Mouse (Mus musculus) E14TG2a.4 (cell line): ENCODE results near the gene Kctd11.

ENCODE experiments used
- CTCF ChIP-seq: conservative IDR thresholded peaks from 2 replicates; pipeline ENCODE4 v1.5.1; 2014; ENCODE audit warnings: low read length
- NANOG ChIP-seq: IDR thresholded peaks from 2 replicates; pipeline ENCODE4 v1.6.1; 2014; ENCODE audit warnings: borderline replicate concordance, low read length, mixed read lengths

DNA sequence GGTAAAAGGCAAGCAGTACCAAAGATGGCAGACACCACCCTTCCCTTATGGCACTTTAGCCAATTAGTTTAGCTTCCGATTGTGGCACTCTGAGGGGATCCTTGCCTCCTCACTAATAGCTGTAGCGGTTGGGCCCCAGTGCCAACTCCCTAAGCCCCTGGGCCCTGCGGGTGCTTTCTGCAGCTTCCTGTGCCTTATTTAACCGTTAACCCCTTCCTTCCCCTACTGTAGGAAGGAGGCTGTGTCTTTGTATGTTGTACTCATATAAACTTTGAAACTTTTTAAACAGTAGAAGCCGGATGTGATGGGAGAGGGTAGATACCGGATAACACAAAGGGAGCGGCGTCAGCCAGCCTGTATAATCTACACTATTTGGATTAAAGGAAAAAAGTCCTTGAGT is 30.5 kb downstream of the Kctd11 start:
- no peak for TF ChIP-seq CTCF
- no peak for TF ChIP-seq NANOG
